Mouse (Mus musculus) embryonic facial prominence, embryonic 12.5 days (tissue): ENCODE data around the gene Arl2bp. TPM values are rescaled to one million over a fixed set of nuclear protein-coding genes. Genes with fewer than 3 reads are reported as not detected.

ENCODE experiments used
- ATAC-seq: fragments of 200-750 bp; cut with Nextera tagmentation; 2 replicates; pipeline ENCODE4 v1.8.0; 2017; ENCODE audit not compliant: insufficient number of reproducible peaks, insufficient read depth, low FRiP score, low TSS enrichment
- H3K27ac ChIP-seq: fragments of 300-500 bp; sonication (generic); 2 replicates; pipeline ENCODE4 v1.5.1; 2016; ENCODE audit warnings: mild to moderate bottlenecking
- H3K27me3 ChIP-seq: fragments of 300-500 bp; sonication (generic); 2 replicates; pipeline ENCODE4 v1.6.1; 2016; ENCODE audit warnings: mild to moderate bottlenecking, moderate library complexity
- H3K36me3 ChIP-seq: fragments of 300-500 bp; sonication (generic); 2 replicates; pipeline ENCODE4 v1.6.1; 2016; ENCODE audit warnings: mild to moderate bottlenecking
- H3K4me1 ChIP-seq: fragments of 300-500 bp; sonication (generic); 2 replicates; pipeline ENCODE4 v1.6.1; 2016
- H3K4me2 ChIP-seq: fragments of 300-500 bp; sonication (generic); replicated peaks from 2 replicates; pipeline ENCODE4 v1.6.1; 2016; ENCODE audit warnings: mild to moderate bottlenecking, moderate library complexity
- H3K4me3 ChIP-seq: fragments of 300-500 bp; sonication (generic); 2 replicates; pipeline ENCODE4 v1.5.1; 2016; ENCODE audit warnings: mild to moderate bottlenecking
- H3K9ac ChIP-seq: fragments of 300-500 bp; sonication (generic); 2 replicates; pipeline ENCODE4 v1.6.1; 2016; ENCODE audit warnings: mild to moderate bottlenecking, moderate library complexity
- H3K9me3 ChIP-seq: fragments of 300-500 bp; sonication (generic); 2 replicates; pipeline ENCODE4 v1.6.1; 2016; ENCODE audit warnings: mild to moderate bottlenecking, moderate library complexity
- WGBS: fragments of 180-500 bp; shearing (Covaris S2); methylation state at CpG from one replicate; pipeline ENCODE4 v1.1.7; 2016; 5-methylcytosine and 5-hydroxymethylcytosine counted together
- polyA plus RNA-seq: library from polyadenylated mRNA; unstranded; fragments of >200 nt; fragmentation: Nextera tagmentation; extraction: Ambion mirVana; gene quantifications from 2 replicates; pipeline ENCODE4 v1.2.1, GENCODE M21; 2016

The Arl2bp gene
- polyA plus RNA-seq, 1 experiment from 2014 or later: 168 TPM

DNA sequence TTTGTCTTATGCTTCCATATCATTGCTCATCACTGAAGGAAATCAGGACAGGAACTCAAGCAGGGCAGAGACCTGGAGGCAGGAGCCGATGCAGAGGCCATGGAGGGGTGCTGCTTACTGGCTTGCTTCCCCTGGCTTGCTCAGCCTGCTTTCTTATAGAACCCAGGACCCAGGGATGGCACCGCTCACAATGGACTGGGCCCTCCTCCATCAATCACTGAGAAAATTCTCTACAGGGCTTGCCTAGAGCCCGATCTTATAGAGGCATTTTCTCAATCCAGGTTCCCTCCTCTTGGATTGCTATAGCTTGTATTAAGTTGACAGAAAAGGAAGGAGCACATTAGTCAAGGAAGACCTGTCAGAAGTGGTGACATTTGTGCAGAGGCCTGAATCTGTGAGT lies 30.2 kb downstream of the Arl2bp start:
- H3K36me3 ChIP-seq: no peaks in the 10 kb centered on the region
- H3K27me3 ChIP-seq: peaks cover 64% of the 10 kb centered on the region
- no peaks in the 10 kb centered on the region for H3K9me3 ChIP-seq
- peak overlapping the region; percentile 86 for H3K4me2 ChIP-seq
- H3K4me3 ChIP-seq: peak overlapping the region; percentile 44
- H3K4me1 ChIP-seq: peaks cover 13% of the 10 kb centered on the region
- H3K9ac ChIP-seq: no peak overlapping the region
- WGBS: 39% methylated on average over 3 of the region's 3 CpGs
- ATAC-seq: no peak
- H3K27ac ChIP-seq: no peak overlapping the region

DNA sequence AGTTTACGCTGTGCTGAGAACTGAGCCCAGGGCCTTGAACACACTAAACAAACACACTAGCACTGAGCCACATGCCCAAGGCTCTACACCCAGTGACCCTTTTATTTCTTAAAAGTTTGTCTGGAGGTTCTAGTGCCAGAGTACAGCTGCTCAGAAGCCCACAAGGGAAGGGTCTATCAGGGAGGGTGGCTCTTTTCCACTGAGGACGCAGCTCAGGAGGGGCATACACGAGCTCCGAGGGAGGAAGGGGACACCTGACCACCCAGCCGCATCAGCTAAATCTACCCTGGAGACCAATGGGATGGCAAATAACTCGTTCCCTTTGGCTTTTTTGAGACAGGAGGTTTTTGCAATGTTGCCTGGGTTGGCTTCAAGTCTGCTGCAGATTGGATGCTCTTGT lies 31.6 kb downstream of the Arl2bp start:
- no peak overlapping the region for H3K27ac ChIP-seq
- H3K4me3 ChIP-seq: no peak overlapping the region
- no peak overlapping the region for H3K9ac ChIP-seq
- ATAC-seq: no peak
- H3K36me3 ChIP-seq: no peaks in the 10 kb centered on the region
- 72% methylated on average over 6 of the region's 6 CpGs for WGBS
- peaks cover 53% of the 10 kb centered on the region for H3K27me3 ChIP-seq
- peaks cover 13% of the 10 kb centered on the region for H3K4me1 ChIP-seq
- no peaks in the 10 kb centered on the region for H3K9me3 ChIP-seq
- H3K4me2 ChIP-seq: no peak overlapping the region

DNA sequence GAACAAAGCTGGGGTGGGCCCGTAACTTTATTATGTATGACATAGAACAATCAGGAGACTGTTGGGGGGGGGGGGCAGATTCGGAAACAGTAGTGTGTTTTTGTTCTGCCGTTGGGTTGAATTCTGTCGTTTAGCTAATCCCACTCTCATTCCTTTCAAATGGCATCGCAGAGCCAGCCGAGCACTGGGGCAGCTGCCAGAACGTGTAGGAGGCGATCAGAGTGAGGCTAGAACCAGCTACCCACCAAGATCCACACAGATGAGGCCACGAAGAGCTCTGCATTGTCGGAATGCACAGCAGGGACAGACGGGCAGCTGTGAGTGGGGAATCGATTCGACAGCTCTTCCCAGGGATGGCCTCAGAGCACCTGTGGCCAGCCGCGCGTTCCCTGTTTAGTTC lies 33.0 kb downstream of the Arl2bp start:
- ATAC-seq: no peak
- no peaks in the 10 kb centered on the region for H3K36me3 ChIP-seq
- peaks cover 40% of the 10 kb centered on the region for H3K27me3 ChIP-seq
- H3K4me2 ChIP-seq: no peak overlapping the region
- no peak overlapping the region for H3K9ac ChIP-seq
- H3K9me3 ChIP-seq: no peaks in the 10 kb centered on the region
- H3K4me1 ChIP-seq: peaks cover 13% of the 10 kb centered on the region
- H3K4me3 ChIP-seq: no peak overlapping the region
- no peak overlapping the region for H3K27ac ChIP-seq
- 67% methylated on average over 16 of the region's 16 CpGs for WGBS

GRCm38 (mm10) chr8:94700421-94700935 lies 34.1 kb downstream of the Arl2bp start:
- H3K4me2 ChIP-seq: no peak overlapping the region
- ATAC-seq: no peak
- no peaks in the 10 kb centered on the region for H3K9me3 ChIP-seq
- H3K27me3 ChIP-seq: peaks cover 29% of the 10 kb centered on the region
- WGBS: 90% methylated on average over 4 of the region's 4 CpGs
- H3K4me3 ChIP-seq: no peak overlapping the region
- H3K4me1 ChIP-seq: peaks cover 10% of the 10 kb centered on the region
- H3K9ac ChIP-seq: no peak overlapping the region
- H3K27ac ChIP-seq: no peak overlapping the region
- no peaks in the 10 kb centered on the region for H3K36me3 ChIP-seq

- H3K4me2 ChIP-seq: peak overlapping the region; percentile 52
- H3K9me3 ChIP-seq: no peaks in the 10 kb centered on the region
- H3K27ac ChIP-seq: no peak overlapping the region
- H3K4me3 ChIP-seq: peak overlapping the region; percentile 49; the same call in 1 of the 2 replicates
- 68% methylated on average over 3 of the region's 3 CpGs for WGBS
- no peak overlapping the region for H3K9ac ChIP-seq
- no peaks in the 10 kb centered on the region for H3K36me3 ChIP-seq
- H3K4me1 ChIP-seq: no peaks in the 10 kb centered on the region
- no peak for ATAC-seq
- H3K27me3 ChIP-seq: peaks cover 12% of the 10 kb centered on the region
Observed at GRCm38 (mm10) chr8:94702156-94702555, 35.8 kb downstream of the Arl2bp start.

DNA sequence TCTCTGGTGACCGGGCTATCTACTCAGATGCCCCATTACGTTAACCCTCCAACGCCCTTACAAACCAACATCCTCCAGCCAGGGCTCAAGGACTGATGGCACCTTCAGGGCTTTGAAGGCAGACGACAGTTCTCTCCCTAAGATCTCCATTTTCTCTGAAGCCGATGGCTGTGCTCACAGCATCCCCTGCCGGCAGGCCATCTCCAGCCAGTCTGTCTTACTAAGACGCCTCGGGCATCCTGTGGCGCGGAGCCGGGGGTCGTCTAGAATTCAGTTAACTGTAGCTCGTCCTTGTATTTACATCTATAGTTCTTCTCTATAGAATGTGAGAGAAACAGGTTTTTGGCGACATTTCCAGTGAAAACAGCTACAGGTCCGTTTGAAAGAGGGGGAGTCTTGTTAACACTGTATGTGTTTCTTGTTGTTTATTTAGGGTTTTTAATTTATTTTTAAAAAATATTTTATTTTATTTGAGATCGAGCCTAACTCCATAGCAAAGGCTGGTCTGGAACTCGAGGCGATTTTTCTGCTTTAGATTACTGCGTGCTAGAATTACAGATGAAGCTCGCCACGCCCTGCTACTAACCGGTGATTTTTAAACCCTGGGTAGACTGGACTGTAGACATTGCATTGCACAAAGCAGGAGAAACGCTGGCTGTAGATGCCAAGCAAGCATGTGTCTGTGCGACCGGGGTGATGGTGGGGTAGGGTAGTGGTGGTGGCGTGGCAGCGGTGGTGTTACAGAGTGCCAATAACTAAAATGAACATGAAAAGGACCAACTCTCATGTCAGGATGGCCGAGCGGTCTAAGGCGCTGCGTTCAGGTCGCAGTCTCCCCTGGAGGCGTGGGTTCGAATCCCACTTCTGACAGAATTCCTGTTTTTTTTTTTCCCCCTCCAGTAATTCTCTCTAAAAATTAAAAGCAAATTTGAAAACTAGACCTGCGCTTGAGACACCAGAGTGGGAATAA lies 36.7 kb downstream of the Arl2bp start:
- no peaks in the 10 kb centered on the region for H3K4me1 ChIP-seq
- H3K9me3 ChIP-seq: no peaks in the 10 kb centered on the region
- no peaks in the 10 kb centered on the region for H3K36me3 ChIP-seq
- under 1% methylated on average over 35 of the region's 35 CpGs for WGBS
- peak overlapping the region; percentile 52 for H3K4me2 ChIP-seq
- peak overlapping the region; percentile 15; the same call in 1 of the 2 replicates for H3K9ac ChIP-seq
- H3K27me3 ChIP-seq: peaks cover 5% of the 10 kb centered on the region
- peak; percentile 84 for ATAC-seq
- peak overlapping the region; percentile 49 for H3K4me3 ChIP-seq
- no peak overlapping the region for H3K27ac ChIP-seq

DNA sequence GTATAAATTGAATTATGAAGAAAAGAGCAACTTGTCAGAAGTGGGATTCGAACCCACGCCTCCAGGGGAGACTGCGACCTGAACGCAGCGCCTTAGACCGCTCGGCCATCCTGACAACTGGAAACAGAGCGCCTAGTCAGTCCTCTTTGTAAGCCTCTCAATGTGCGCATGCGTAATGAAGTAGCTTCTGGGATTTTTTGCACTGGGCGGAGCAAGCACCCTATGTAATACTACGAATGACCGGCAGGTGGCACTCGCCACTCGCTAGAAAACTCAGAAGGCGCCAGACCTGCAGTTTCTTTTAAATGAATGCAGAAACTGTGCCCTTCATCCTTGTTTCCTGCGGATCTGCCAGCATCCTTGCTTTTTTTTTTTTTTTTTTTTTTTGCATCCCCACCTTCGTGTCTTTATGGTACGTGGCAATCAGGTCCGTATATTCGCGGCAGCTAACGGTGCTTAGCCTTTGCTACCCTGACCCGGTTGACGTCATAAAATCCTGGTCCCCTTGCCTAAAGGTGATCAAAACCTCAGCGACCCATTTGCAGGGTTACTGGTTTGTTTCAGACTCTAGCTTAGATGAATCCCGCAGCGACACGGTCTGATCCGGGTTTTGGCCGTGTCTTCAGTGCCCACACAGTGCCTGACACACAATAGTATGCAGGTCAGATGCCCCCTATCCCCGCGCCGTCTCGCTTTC lies 37.7 kb downstream of the Arl2bp start:
- Histone ChIP-seq H3K4me2 (peak overlapping the region; percentile 64), H3K4me3 (peak overlapping the region; percentile 43), H3K27me3 (0 out of 2 replicates have a peak, but pooled peaks cover 1% of the 10 kb centered on the region), H3K27ac (no peak overlapping the region), H3K4me1 (no peaks in the 10 kb centered on the region), H3K9ac (peak overlapping the region; percentile 55), H3K36me3 (no peaks in the 10 kb centered on the region), H3K9me3 (no peaks in the 10 kb centered on the region)
- ATAC-seq: peak; percentile 86
- WGBS: under 1% methylated on average over 35 of the region's 35 CpGs

GRCm38 (mm10) chr8:94704669-94704984 lies 38.2 kb downstream of the Arl2bp start:
- Histone ChIP-seq H3K27me3 (no peaks in the 10 kb centered on the region), H3K9ac (peak overlapping the region; percentile 55), H3K36me3 (no peaks in the 10 kb centered on the region), H3K27ac (no peak overlapping the region), H3K4me3 (peak overlapping the region; percentile 43), H3K4me1 (0 out of 2 replicates have a peak, but pooled peaks cover 3% of the 10 kb centered on the region), H3K9me3 (no peaks in the 10 kb centered on the region), H3K4me2 (peak overlapping the region; percentile 64)
- WGBS: 20% methylated on average over 9 of the region's 9 CpGs
- no peak for ATAC-seq

DNA sequence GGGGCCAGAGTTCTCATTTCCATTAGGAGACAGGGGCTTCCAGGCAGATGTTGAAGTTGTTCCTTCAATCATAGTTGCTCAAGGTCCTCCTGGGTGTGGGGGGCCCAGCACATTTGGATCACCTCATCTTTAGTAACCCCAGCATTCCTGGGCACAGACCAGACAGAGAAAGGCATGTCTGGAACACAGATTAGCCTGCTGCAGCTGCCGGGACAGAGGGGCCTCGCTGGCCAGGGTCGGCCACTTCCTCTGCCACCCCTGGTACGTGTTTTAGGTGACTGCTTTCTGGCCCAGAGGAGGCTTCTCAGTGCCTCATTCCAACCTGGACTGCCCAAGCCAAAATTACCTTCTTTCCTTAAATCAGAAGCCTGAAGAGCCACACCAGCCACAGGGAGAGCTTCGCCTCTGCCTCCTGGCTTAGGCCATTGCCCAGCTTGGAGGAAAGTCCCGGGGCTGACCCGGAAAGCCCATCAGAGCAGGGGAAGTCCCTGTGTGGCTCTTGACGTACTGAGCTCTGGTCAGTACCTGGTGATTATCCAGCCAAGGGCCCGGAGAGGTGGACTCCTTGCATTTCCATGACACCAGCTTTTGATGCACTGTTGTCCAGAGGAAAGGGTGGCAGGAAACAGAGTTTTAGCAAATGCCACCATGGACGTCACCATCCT lies 39.3 kb downstream of the Arl2bp start:
- Histone ChIP-seq H3K9ac (no peak overlapping the region), H3K4me3 (no peak overlapping the region), H3K4me2 (no peak overlapping the region), H3K9me3 (no peaks in the 10 kb centered on the region), H3K36me3 (no peaks in the 10 kb centered on the region), H3K27me3 (no peaks in the 10 kb centered on the region), H3K27ac (no peak overlapping the region), H3K4me1 (0 out of 2 replicates have a peak, but pooled peaks cover 5% of the 10 kb centered on the region)
- 81% methylated on average over 10 of the region's 10 CpGs for WGBS
- ATAC-seq: no peak

GRCm38 (mm10) chr8:94706732-94707395 lies 40.5 kb downstream of the Arl2bp start:
- H3K9me3 ChIP-seq: no peaks in the 10 kb centered on the region
- no peaks in the 10 kb centered on the region for H3K27me3 ChIP-seq
- ATAC-seq: no peak
- no peak overlapping the region for H3K4me2 ChIP-seq
- H3K4me1 ChIP-seq: peaks cover 5% of the 10 kb centered on the region; the same call in 1 of the 2 replicates
- H3K27ac ChIP-seq: no peak overlapping the region
- no peaks in the 10 kb centered on the region for H3K36me3 ChIP-seq
- no peak overlapping the region for H3K4me3 ChIP-seq
- no peak overlapping the region for H3K9ac ChIP-seq
- WGBS: 75% methylated on average over 9 of the region's 9 CpGs

DNA sequence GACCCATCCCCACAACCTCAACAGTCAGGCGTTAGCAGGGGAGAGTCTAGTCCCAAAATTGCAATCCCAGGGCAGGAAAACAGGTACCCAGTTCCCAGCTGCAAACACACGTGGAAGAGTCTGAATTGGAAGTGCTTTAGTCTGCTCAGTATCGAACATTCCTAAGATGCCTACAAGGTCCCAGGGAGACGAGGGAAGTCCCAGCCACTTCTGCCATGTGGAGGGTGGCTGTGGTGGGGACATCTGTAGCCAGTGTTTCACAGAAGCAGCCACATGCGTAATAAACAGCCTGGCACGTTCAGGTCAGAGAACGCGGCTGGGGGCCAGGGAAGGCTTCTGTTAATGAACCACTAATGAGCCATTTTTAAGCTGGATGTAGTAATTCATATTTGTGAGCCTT lies 43.9 kb downstream of the Arl2bp start:
- 60% methylated on average over 8 of the region's 8 CpGs for WGBS
- H3K27me3 ChIP-seq: no peaks in the 10 kb centered on the region
- H3K4me1 ChIP-seq: peaks cover 5% of the 10 kb centered on the region; the same call in 1 of the 2 replicates
- no peak overlapping the region for H3K4me3 ChIP-seq
- H3K27ac ChIP-seq: no peak overlapping the region
- H3K9ac ChIP-seq: no peak overlapping the region
- H3K9me3 ChIP-seq: no peaks in the 10 kb centered on the region
- no peak for ATAC-seq
- no peaks in the 10 kb centered on the region for H3K36me3 ChIP-seq
- H3K4me2 ChIP-seq: no peak overlapping the region
